Mouse (Mus musculus): ENCODE data around the gene Zcchc10.

DNA sequence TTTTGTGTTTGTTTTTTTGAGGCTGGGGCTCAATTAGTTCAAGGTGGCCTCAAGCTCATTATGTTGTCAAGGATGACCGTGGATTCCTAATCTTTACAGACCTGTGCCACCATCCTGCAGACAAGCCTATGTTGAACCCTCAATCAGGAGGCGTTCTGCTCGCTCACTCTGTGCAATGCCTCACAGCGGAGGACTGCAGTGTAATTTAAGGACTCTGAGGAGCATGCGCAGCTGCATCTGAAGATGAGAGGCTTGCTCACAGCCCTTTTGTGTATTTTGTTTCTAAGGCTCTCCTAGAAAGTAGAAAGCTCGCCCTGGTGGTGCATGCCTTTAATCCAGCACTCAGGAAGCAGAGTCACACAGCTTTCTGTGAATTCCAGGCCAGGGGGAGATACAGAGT is 7.5 kb upstream of the Zcchc10 start:
- TF ChIP-seq CTCF (IDR thresholded peaks at IDR 0.05; ENCODE audit: control insufficient read depth, insufficient read depth, insufficient replicate concordance, low read depth, low read length), result no peak
- TF ChIP-seq POLR2A (IDR thresholded peaks at IDR 0.05; ENCODE audit: control insufficient read depth, low read depth, low read length), result no peak

Data from testis, adult 2 months (tissue).